Mouse (Mus musculus) megakaryocyte, adult 5-6 weeks (primary cell): ENCODE measurements around the gene Mdn1. TPM values are rescaled to one million over a fixed set of nuclear protein-coding genes. Genes with fewer than 3 reads are reported as not detected.

Source experiments
- ATAC-seq: 2 replicates; pipeline ENCODE4 v1.8.0; 2016; ENCODE audit warnings: mild to moderate bottlenecking, inconsistent platforms; ENCODE audit not compliant: poor library complexity, severe bottlenecking
- total RNA-seq, 2 experiments: library from RNA; stranded (forward) in 1 of 2; stranded (reverse) in 1 of 2; fragments of 153-499, 151-499 nt in 1 of 2; fragments of 221-1000, 200-1000 nt in 1 of 2; gene quantifications; 2 replicates each; pipeline versions ENCODE4 v1.2.3 to v1.2.4; 2015 to 2017

Mdn1 gene
- total RNA-seq, 2 experiments from 2014 or later, result 9.1 to 19.3 TPM

- no peak for ATAC-seq
Measured at GRCm38 (mm10) chr4:32779996-32780395, 123.1 kb downstream of the Mdn1 start.

GRCm38 (mm10) chr4:32787110-32787509 lies 130.2 kb downstream of the Mdn1 start:
- ATAC-seq, result no peak

GRCm38 (mm10) chr4:32789020-32789419 lies 132.1 kb downstream of the Mdn1 start:
- peak; percentile 78 for ATAC-seq

GRCm38 (mm10) chr4:32798976-32799375 lies 142.1 kb downstream of the Mdn1 start:
- ATAC-seq, result no peak

GRCm38 (mm10) chr4:32799966-32800576 lies 143.2 kb downstream of the Mdn1 start, which contains the start of gene Lyrm2:
Lyrm2 (plus strand) TSS chr4:32800253.
- ATAC-seq, result peak; percentile 99

GRCm38 (mm10) chr4:32800577-32801170 lies 143.8 kb downstream of the Mdn1 start:
- ATAC-seq, result 0 out of 2 replicates have a peak, but pooled peaks have one; percentile 11

- ATAC-seq, result no peak
Measured at GRCm38 (mm10) chr4:32817478-32817877, 160.6 kb downstream of the Mdn1 start.

- ATAC-seq, result no peak
Measured at GRCm38 (mm10) chr4:32820676-32821075, 163.8 kb downstream of the Mdn1 start.

- ATAC-seq, result no peak
Measured at GRCm38 (mm10) chr4:32824254-32824653, 167.3 kb downstream of the Mdn1 start.

Other genes starting within 250 kb of the Mdn1 start
- gene Gja10, start 54.4 kb upstream of the Mdn1 start, total RNA-seq (2015), result not detected in 2 replicates
- gene Gja10, start 54.4 kb upstream of the Mdn1 start, total RNA-seq (2017), result not detected in 2 replicates
- 30.0 and 33.3 TPM in 2 replicates for gene Casp8ap2, start 41.7 kb upstream of the Mdn1 start, total RNA-seq (2015)
- gene Casp8ap2, start 41.7 kb upstream of the Mdn1 start, total RNA-seq (2017), result 36.5 and 46.9 TPM in 2 replicates
- gene Lyrm2, start 143.1 kb downstream of the Mdn1 start, total RNA-seq (2015), result 32.5 and 46.5 TPM in 2 replicates
- gene Lyrm2, start 143.1 kb downstream of the Mdn1 start, total RNA-seq (2017), result 71.2 and 77.3 TPM in 2 replicates